Mouse (Mus musculus): ENCODE results near the gene Abcf2. TPM values are rescaled to one million over a fixed set of nuclear protein-coding genes. Genes with fewer than 3 reads are reported as not detected.

The Abcf2 gene
- polyA plus RNA-seq, 1 experiment, result 49.0 TPM

DNA sequence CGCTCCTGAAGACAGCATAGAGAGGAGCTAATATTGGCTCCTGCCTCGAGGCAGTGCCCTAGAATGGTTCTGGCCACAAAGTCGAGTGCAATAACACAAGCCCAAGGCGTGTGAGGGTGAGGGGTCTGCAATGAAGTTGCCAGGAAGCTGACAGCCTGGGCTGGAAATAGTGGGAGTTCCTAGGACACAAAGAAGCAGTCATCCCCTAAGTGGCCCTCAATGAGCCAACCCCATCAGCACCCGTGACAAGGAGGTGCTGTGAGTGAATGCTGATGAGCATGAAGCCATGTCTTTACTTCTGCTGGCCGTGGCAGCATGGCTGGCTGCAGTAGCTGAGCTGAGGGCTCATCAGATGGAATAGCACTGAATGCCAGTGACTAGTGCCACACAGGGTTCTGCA, 37.8 kb upstream of the Abcf2 start:
- H3K4me3 ChIP-seq (replicated peaks), result peak overlapping the region; percentile 12
- H3K27me3 ChIP-seq (replicated peaks), result peaks cover 86% of the 10 kb centered on the region
- TF ChIP-seq FLI1 (IDR thresholded peaks at IDR 0.05; ENCODE audit: low read length) (no peak), GATA1 (IDR thresholded peaks at IDR 0.05; ENCODE audit: borderline replicate concordance, low read length) (no peak)
- H3K4me1 ChIP-seq, result peaks cover 20% of the 10 kb centered on the region
- no peaks in the 10 kb centered on the region for H3K36me3 ChIP-seq (replicated peaks; ENCODE audit: low read length)
- no peaks in the 10 kb centered on the region for H3K9me3 ChIP-seq

DNA sequence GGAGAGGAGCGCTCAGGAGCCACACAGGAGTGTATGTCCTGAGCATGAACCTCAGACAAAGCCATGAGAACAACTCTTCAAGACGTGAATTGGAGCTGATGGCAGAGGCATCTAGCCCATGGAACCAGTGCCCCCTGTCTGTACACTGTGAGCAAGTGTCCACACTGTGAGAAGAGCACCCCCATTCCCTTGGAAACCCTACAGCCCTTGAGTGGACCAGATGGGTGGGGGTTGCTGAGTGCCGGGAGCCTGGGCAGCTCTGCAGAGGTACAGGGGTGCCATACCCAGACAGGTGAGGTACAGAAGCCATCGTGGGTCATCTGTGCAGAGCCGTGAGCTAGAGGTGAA, 35.0 kb upstream of the Abcf2 start:
- peaks cover 92% of the 10 kb centered on the region for H3K27me3 ChIP-seq (replicated peaks)
- no peaks in the 10 kb centered on the region for H3K36me3 ChIP-seq (replicated peaks; ENCODE audit: low read length)
- H3K9me3 ChIP-seq, result no peaks in the 10 kb centered on the region
- H3K4me1 ChIP-seq, result peaks cover 7% of the 10 kb centered on the region; the same call in 1 of the 2 replicates
- TF ChIP-seq FLI1 (IDR thresholded peaks at IDR 0.05; ENCODE audit: low read length) (no peak), GATA1 (IDR thresholded peaks at IDR 0.05; ENCODE audit: borderline replicate concordance, low read length) (no peak)
- no peak overlapping the region for H3K4me3 ChIP-seq (replicated peaks)

DNA sequence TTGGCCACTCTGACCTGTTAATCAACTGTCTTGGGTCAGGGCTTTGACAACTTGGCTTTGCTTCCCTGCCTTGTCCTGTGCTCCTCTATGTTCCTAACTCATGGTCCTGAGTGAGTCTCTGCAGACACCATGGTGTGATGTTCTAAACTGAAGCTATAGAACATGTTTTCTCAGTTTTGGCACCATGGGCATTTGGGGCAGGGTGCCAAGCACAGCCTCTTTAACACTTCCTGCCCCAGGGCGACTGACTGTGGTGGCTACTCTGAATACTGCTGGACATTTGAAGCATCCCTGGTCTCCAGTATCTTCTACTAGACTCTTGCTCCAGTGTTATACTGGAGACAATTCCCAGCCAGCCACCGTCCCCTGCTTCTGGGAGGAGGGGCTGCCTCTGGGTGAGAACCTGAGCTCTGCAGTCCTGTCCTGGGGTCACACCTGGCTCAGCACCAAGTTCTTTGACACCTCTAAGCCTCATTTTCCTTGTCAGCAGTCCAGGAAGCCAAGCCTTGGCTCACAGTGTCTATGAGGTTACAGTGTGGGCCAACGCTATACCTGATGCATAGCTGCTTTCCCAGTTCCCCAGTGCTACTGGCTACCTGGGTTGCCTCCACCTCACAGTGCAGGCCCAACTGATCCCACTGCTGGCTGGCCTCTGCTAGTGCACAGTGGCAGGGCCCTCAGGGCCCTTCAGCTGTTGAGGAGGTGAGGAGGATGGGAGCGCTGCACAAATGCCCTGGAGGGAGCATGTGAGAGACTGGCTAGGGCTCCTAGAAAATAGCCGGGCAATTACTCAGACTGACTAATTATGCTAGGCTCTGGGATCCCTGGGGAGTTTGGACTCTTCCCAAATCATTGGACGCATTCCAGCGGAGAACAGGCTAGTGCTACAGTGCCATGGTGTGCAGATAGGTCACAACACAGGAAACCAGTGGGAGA, 34.4 kb upstream of the Abcf2 start:
- Histone ChIP-seq H3K9me3 (no peaks in the 10 kb centered on the region), H3K36me3 (replicated peaks; ENCODE audit: low read length) (no peaks in the 10 kb centered on the region), H3K4me3 (replicated peaks) (no peak overlapping the region), H3K4me1 (peaks cover 7% of the 10 kb centered on the region; the same call in 1 of the 2 replicates), H3K27me3 (replicated peaks) (peaks cover 92% of the 10 kb centered on the region)
- TF ChIP-seq GATA1 (IDR thresholded peaks at IDR 0.05; ENCODE audit: borderline replicate concordance, low read length) (no peak), FLI1 (IDR thresholded peaks at IDR 0.05; ENCODE audit: low read length) (0 out of 2 replicates have a peak, but pooled peaks have one; percentile 6)

DNA sequence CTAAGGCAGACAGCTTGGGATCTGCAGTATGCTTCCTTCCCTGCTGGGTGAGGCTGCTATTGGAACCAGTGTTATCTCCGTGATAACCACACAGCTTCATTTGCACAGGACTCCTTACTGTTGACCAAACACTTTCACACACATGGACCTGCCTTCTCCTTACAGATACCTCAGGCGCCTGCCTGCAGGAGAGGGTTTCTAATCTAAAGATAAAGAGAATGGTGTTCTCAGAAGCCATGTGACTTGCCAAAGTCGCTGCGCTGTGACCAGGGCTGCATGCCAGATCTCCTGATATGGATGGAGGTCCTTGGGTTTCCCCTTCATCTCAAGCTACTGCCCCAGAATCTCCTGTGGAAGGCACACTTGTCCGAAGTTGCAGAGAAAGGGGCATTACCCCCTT, 32.1 kb upstream of the Abcf2 start:
- Histone ChIP-seq H3K4me3 (replicated peaks) (no peak overlapping the region), H3K27me3 (replicated peaks) (peaks cover 94% of the 10 kb centered on the region), H3K4me1 (peaks cover 7% of the 10 kb centered on the region), H3K9me3 (no peaks in the 10 kb centered on the region), H3K36me3 (replicated peaks; ENCODE audit: low read length) (no peaks in the 10 kb centered on the region)
- TF ChIP-seq GATA1 (IDR thresholded peaks at IDR 0.05; ENCODE audit: borderline replicate concordance, low read length) (no peak), FLI1 (IDR thresholded peaks at IDR 0.05; ENCODE audit: low read length) (no peak)

DNA sequence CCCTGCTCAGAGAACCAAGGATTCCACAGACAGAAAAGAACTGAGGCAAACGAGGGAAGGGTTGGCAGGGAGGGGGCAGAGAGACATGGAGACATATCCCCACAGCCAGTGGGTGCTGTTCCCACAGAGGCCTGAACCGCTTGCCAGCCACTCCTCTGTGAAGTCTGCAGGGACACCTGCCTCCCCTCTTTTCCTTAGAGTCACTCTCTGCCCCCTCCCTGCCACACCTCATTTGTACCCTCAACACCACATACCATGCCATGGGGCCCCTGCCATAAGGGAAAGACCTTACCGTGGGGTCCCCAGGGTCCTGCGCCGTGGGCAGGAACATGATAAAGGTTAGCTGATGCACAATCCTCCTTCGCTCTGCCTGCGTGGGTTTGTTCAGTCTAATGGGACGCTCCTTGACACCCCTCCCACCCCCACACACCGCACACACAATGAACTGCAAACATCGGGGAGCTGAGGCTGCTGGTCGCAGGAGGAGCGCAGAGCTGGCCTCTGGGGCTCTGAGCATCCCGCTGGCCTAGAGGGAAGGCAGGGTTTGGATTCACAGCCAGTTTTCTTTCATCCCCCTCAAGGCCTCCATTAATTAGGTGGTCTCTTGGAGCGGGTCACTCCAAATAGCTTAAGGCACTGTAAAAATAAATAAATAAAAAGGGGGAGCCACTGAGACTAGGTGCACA, 28.9 kb upstream of the Abcf2 start:
- H3K9me3 ChIP-seq, result no peaks in the 10 kb centered on the region
- H3K4me1 ChIP-seq, result peaks cover 30% of the 10 kb centered on the region
- no peak overlapping the region for H3K4me3 ChIP-seq (replicated peaks)
- H3K27me3 ChIP-seq (replicated peaks), result peaks cover 100% of the 10 kb centered on the region
- H3K36me3 ChIP-seq (replicated peaks; ENCODE audit: low read length), result no peaks in the 10 kb centered on the region
- no peak for TF ChIP-seq GATA1 (IDR thresholded peaks at IDR 0.05; ENCODE audit: borderline replicate concordance, low read length)
- no peak for TF ChIP-seq FLI1 (IDR thresholded peaks at IDR 0.05; ENCODE audit: low read length)

DNA sequence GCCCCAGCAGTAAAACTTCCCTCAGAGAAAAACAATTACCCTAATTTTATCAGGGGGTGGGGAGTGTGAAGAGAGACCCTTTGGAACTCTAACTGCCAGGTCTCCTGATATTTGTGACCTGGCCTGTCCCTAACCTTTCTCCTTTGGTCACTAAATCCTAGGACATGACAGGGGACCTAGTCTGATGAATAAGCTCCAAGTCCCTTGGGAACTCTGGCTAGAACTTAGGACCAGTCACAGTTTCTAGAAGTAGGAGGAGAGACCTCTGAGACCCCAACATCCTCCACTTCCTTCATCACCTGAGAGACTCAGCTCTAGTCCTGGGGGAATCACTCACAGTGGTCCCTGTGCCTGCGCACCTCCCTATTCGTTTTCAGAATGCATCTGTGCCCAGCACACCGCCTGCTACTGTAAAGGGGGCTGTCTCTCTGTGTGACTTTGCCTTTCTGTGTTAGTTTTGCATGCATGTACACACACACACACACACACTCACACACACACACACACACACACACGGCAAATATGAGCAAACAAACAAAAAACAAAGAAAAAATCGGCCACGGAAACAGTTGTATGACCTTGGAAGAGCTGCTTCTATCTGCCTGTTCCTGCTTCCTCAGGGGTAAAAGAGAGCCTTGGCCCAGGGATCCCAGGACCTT, 28.2 kb upstream of the Abcf2 start:
- Histone ChIP-seq H3K4me1 (peaks cover 33% of the 10 kb centered on the region), H3K4me3 (replicated peaks) (no peak overlapping the region), H3K36me3 (replicated peaks; ENCODE audit: low read length) (no peaks in the 10 kb centered on the region), H3K27me3 (replicated peaks) (peaks cover 100% of the 10 kb centered on the region), H3K9me3 (no peaks in the 10 kb centered on the region)
- TF ChIP-seq GATA1 (IDR thresholded peaks at IDR 0.05; ENCODE audit: borderline replicate concordance, low read length), result no peak
- no peak for TF ChIP-seq FLI1 (IDR thresholded peaks at IDR 0.05; ENCODE audit: low read length)

DNA sequence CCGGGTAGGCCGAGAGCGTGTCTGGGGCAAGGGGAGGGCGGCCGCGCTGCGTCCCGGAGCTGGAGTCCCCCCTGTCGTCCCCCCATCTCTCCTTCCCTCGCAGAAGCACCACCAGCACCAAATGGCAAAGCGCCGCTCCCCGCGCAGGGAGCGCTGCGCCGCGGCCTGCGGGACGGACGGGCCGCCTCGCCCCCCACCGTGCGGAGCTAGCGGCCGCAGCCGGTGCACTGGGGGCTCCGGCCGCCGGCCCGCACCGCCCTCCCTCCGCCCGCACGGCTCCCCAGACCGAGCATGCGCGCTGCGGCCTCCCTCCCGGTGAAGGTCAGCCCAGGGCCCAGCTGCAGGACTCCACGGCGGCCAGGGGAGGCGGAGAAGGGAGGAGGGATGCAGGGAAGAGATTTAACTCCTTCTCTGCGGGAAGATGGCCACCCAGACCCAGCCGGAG, 27.4 kb upstream of the Abcf2 start:
- TF ChIP-seq FLI1 (IDR thresholded peaks at IDR 0.05; ENCODE audit: low read length) (no peak), GATA1 (IDR thresholded peaks at IDR 0.05; ENCODE audit: borderline replicate concordance, low read length) (no peak)
- peak overlapping the region; percentile 71 for H3K4me3 ChIP-seq (replicated peaks)

DNA sequence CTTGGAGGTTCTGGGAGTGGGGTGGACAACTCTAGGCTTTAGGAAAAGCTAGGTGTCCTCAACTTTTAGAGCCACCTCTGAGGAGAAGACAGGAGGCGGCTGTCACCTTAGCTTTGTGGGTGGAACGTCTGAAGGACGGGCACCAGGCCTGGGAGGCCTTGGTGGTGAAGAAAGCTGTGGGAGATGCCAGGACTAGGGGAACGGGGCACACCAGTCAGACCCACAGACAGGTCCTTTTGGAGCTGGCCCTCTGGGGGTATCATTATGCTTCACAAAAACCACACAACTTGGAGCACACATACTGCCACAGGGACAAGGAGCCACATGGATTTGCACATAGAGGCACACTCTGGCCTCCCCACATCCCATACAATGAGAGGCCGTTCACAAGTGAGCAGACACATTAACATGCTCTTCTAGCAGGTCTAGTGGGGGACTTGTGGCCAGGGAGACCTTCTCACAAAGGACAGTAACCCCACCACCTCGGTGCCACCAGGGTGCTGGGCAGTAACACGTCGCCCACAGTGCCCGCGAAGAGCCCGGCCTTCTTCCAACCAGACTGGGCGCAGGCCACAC, 26.9 kb upstream of the Abcf2 start:
- Histone ChIP-seq H3K9me3 (no peaks in the 10 kb centered on the region), H3K4me1 (peaks cover 33% of the 10 kb centered on the region), H3K36me3 (replicated peaks; ENCODE audit: low read length) (no peaks in the 10 kb centered on the region), H3K27me3 (replicated peaks) (peaks cover 99% of the 10 kb centered on the region), H3K4me3 (replicated peaks) (peak overlapping the region; percentile 71)
- no peak for TF ChIP-seq GATA1 (IDR thresholded peaks at IDR 0.05; ENCODE audit: borderline replicate concordance, low read length)
- TF ChIP-seq FLI1 (IDR thresholded peaks at IDR 0.05; ENCODE audit: low read length), result no peak

More for the DNA sequence above, 27.4 kb upstream of the Abcf2 start:
- Histone ChIP-seq H3K9me3 (no peaks in the 10 kb centered on the region), H3K27me3 (replicated peaks) (peaks cover 99% of the 10 kb centered on the region), H3K4me1 (peaks cover 33% of the 10 kb centered on the region), H3K36me3 (replicated peaks; ENCODE audit: low read length) (no peaks in the 10 kb centered on the region)

DNA sequence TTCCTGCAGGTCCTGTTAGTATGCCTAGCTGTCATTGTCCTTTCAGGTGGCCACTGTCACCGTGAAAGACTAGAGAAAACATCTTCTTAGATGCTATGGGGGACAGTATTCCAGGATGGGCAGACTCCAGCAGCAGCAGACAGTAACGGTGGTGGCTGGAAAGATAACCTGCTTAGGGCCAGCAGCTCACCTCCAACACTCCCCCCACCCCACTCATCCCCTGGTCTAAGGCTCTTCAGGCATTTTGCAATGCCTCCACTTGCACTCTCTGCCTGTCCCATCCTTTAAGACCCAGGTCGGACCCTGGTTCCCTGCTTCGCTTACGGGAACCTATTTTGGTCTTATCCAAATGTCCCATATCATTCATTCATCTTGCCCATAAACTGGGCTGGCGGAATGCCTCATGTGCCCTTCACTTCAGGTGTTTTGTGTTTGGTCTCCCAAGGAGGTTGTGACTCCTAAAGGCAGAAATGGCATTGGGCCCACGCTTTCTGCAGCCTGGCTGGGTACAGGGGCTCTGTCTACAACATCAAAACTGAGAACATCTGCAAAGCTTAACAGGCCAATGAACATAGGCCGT, 26.3 kb upstream of the Abcf2 start:
- Histone ChIP-seq H3K4me3 (replicated peaks) (no peak overlapping the region), H3K9me3 (no peaks in the 10 kb centered on the region), H3K36me3 (replicated peaks; ENCODE audit: low read length) (no peaks in the 10 kb centered on the region), H3K27me3 (replicated peaks) (peaks cover 99% of the 10 kb centered on the region), H3K4me1 (peaks cover 39% of the 10 kb centered on the region)
- TF ChIP-seq FLI1 (IDR thresholded peaks at IDR 0.05; ENCODE audit: low read length), result no peak
- TF ChIP-seq GATA1 (IDR thresholded peaks at IDR 0.05; ENCODE audit: borderline replicate concordance, low read length), result no peak
